Mouse (Mus musculus) urinary bladder, postnatal 14 days (tissue): ENCODE measurements around the gene Trio.
A peak's percentile ranks its signal among the peaks of the same experiment; 100 is the strongest.

Experiments
- DNase-seq: peaks from one replicate; pipeline ENCODE4 v3.0.0; 2021; ENCODE audit warnings: low spot score

The Trio gene

GRCm38 (mm10) chr15:28025447-28026166, at the start of gene Trio:
TSS of gene Trio (minus strand) at chr15:28025848.
- peak; percentile 98 for DNase-seq

- no peak for DNase-seq
Observed at GRCm38 (mm10) chr15:28074416-28074970, 48.8 kb upstream of the Trio start.

GRCm38 (mm10) chr15:28071601-28072000, 46.0 kb upstream of the Trio start:
- DNase-seq: no peak

GRCm38 (mm10) chr15:28070771-28071419, 45.2 kb upstream of the Trio start:
- no peak for DNase-seq

- DNase-seq: no peak
Observed at GRCm38 (mm10) chr15:28070221-28070620, 44.6 kb upstream of the Trio start.

GRCm38 (mm10) chr15:28067373-28067772, 41.7 kb upstream of the Trio start:
- no peak for DNase-seq

GRCm38 (mm10) chr15:28066468-28066867, 40.8 kb upstream of the Trio start:
- no peak for DNase-seq

- no peak for DNase-seq
Observed at GRCm38 (mm10) chr15:28065572-28065971, 39.9 kb upstream of the Trio start.

- DNase-seq: no peak
Observed at GRCm38 (mm10) chr15:28064733-28065088, 39.1 kb upstream of the Trio start.

GRCm38 (mm10) chr15:28064081-28064732, 38.6 kb upstream of the Trio start:
- no peak for DNase-seq

GRCm38 (mm10) chr15:28063466-28063865, 37.8 kb upstream of the Trio start:
- DNase-seq: no peak

- DNase-seq: no peak
Observed at GRCm38 (mm10) chr15:28062016-28062415, 36.4 kb upstream of the Trio start.

GRCm38 (mm10) chr15:28060977-28061376, 35.3 kb upstream of the Trio start:
- DNase-seq: no peak

GRCm38 (mm10) chr15:28060423-28060822, 34.8 kb upstream of the Trio start:
- no peak for DNase-seq

GRCm38 (mm10) chr15:28057545-28057944, 31.9 kb upstream of the Trio start:
- no peak for DNase-seq

GRCm38 (mm10) chr15:28054731-28055130, 29.1 kb upstream of the Trio start:
- DNase-seq: no peak

GRCm38 (mm10) chr15:28054111-28054510, 28.5 kb upstream of the Trio start:
- no peak for DNase-seq

- no peak for DNase-seq
Observed at GRCm38 (mm10) chr15:28053226-28053625, 27.6 kb upstream of the Trio start.

- no peak for DNase-seq
Observed at GRCm38 (mm10) chr15:28051811-28052210, 26.2 kb upstream of the Trio start.

- DNase-seq: peak; percentile 10
Observed at GRCm38 (mm10) chr15:28051104-28051625, 25.5 kb upstream of the Trio start.

- no peak for DNase-seq
Observed at GRCm38 (mm10) chr15:28047711-28048110, 22.1 kb upstream of the Trio start.

GRCm38 (mm10) chr15:28041158-28041865, 15.7 kb upstream of the Trio start:
- DNase-seq: no peak
